Mouse (Mus musculus) thymus, adult 2 months (tissue): ENCODE results near the gene Slc6a16.

Experiments used
- CTCF ChIP-seq: fragments of 200-500 bp; IDR thresholded peaks from 2 replicates; pipeline ENCODE4 v1.5.1; 2012; ENCODE audit warnings: mild to moderate bottlenecking, control low read depth, low read length, moderate library complexity, borderline replicate concordance; ENCODE audit not compliant: control insufficient read depth, poor library complexity, insufficient read depth; ENCODE audit errors: extremely low read depth
- POLR2A ChIP-seq: fragments of 200-500 bp; IDR thresholded peaks from 2 replicates; pipeline ENCODE4 v1.6.1; 2012; ENCODE audit warnings: mild to moderate bottlenecking, low read length, control low read depth, moderate library complexity; ENCODE audit not compliant: control insufficient read depth, poor library complexity, insufficient read depth; ENCODE audit errors: extremely low read depth

DNA sequence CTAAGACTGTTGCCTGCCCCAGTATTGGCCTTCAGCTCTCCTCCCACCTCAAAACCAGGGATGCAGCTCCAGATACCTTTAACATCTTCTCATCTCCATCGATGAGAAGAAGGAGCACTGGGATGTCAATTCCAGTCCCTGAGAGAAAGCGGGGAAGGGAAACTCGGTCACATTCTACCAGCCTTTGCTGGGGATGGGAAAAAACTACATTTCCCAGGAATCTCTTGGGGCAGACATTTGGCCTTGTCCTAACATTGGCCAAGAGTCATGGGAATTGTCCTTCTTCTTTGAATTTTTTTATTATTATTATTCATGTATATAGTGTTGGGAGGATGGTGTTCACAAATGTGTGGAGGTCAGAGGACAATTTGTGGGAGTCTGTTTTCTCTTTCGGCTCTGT lies 81.4 kb downstream of the Slc6a16 start:
- TF ChIP-seq CTCF (no peak), POLR2A (no peak)
